Mouse (Mus musculus) MN1 (cell line): ENCODE measurements around the gene Mul1.

Experiments
- DNase-seq: peaks from one replicate; pipeline ENCODE4 v3.0.0-alpha.2; 2016; ENCODE audit warnings: low spot score

The Mul1 gene

DNA sequence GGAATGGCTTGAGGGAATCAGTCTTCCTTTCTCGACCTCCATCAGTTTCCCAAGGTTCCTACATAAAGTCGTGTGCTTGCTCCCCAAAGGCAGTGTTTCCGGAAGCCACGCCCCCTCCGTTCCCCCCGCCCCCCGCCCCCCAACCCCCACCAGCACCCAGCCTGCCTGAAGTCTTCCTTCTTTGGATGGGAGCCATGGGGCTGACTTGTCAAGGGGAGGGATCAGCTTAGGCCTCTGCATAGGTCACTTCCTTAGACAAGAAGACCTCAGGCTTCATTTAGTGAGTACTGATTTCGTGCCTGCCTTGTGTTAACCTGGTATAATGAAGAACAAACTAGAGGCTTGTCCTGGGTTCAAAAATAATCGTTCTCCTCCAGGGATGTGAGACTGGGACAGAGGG is 26.4 kb downstream of the Mul1 start:
- no peak for DNase-seq

- DNase-seq: no peak
Observed at GRCm38 (mm10) chr4:138461471-138461870, 27.0 kb downstream of the Mul1 start.

GRCm38 (mm10) chr4:138462971-138463831 is 28.7 kb downstream of the Mul1 start:
- DNase-seq: peak; percentile 82

DNA sequence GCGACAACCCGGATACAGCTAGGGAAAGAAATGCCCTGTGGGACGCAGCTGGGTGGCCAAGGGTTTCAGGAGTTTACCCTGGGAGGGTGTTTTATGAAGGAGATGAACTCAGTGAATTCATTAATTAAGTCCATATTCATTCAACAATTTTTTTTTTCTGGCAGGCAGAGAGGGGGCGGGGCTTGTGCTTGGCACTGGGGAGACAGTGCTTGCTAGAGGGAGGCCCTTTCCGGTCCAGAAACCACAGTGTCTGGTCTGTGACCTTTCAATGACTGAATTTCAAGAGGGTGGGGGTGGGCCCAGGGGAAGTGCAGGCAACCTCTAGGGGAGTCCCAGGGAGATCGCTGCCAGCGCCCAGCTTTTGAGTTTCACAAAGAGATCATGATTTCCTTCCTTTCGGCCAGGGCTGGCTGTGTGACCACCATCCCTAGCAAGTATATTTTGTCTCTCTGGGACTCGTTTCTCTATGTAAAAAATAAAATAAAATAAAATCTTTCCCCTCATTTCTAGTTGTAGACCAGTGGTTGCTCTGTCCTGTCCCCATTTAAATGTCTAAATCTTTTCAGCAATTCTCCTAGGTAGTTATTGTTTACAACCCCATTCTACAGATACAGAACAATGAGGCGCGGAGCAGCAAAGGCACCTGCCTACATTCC is 29.5 kb downstream of the Mul1 start:
- peak; percentile 86 for DNase-seq

GRCm38 (mm10) chr4:138464667-138465353 is 30.3 kb downstream of the Mul1 start:
- peak; percentile 93 for DNase-seq

DNA sequence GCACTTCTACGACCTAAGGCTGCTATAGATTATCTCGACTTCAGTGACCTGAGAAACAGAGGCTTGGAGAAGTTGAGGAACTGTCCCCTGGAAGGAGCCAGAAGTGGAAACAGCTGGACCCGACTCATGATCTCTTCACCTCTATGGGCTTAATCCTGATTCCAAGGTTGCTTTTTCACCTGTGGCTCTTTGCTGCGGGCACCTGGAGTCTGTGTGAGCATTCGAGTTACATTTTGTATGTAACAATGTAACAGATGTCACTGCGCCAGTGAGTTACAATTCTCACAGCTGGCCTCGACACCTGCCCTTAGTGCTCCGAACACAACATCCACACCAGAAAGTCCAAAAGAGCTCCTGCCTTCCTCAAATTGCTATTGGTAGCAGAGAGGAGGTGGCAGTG is 31.0 kb downstream of the Mul1 start:
- DNase-seq: no peak

DNA sequence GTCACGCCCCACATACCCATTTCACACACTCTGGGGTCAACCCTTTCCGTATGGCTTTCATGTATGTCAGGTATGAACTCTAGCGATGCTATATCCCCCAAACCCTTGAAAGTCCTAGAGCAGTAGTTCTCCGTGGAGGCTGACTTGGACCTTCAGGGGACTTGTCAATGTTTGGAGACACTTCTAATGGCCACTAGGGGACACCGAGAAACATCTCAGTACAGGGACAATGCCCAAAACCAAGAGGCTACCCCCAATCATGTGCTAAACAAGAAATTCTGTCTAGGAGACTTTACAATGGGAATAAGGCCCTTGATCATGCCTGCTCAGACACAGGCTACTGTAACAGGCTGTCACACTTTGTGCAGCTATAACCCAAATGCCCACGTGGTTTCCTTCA is 32.2 kb downstream of the Mul1 start:
- no peak for DNase-seq

- DNase-seq: no peak
Observed at GRCm38 (mm10) chr4:138467451-138467850, 33.0 kb downstream of the Mul1 start.

DNA sequence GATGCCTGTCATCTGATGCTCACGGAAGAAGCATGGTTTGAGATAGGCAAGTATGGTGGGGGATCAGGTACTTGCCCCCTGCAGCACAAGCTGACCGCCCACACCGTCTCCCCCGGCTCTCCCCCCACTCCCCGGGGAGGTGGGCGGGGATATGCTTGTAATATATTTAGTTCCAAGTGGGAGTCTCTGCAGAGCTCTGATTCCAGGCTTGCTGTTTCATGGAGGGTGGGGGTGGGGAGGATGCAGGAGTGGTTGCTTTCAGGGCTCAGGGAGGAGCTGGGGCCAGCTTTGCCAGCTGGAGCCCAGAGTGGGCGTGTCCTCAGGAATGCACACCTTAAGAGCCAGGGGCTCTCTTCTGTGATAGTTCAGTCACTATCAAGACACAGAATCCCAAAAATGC is 34.6 kb downstream of the Mul1 start:
- no peak for DNase-seq

DNA sequence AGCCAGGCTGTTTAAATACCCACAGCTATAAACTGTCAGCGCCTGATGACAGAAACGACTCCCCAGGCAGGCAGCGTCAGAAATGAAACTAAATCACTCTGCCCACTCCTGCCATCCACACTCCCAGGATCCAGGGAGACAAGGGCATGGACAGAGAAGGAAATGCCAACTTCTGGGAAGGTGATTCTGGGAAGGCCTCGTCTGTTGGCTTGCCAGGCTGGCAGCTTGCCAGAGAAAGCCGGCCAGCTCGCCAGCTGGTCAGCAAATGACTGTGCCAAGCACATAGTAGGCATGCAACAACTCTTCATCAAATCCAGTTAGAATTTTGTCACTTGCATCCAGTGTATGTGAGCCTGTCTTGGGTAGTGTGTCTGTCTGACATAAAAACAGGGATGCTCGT is 36.8 kb downstream of the Mul1 start:
- DNase-seq: peak; percentile 46

DNA sequence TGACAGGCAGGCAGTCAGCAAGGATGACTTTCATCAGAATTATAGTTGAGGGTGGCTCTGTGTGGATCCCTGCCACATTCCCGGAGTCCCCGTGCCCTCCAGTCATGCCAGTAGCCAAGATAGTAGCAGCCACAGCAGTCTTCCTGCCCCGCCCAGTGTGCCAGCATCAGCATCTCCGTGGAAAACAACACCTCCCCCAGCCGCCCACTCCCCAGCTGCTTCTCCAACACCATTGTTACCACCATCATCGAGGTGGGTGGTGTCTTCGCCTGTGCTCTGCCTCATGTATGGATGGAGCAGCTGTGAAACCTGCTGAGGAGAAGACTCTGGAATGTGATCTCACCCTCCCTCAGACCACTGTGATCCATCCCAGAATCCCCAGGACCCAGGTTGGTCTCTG is 45.1 kb downstream of the Mul1 start:
- no peak for DNase-seq

GRCm38 (mm10) chr4:138480962-138481361 is 46.5 kb downstream of the Mul1 start:
- DNase-seq: no peak

DNA sequence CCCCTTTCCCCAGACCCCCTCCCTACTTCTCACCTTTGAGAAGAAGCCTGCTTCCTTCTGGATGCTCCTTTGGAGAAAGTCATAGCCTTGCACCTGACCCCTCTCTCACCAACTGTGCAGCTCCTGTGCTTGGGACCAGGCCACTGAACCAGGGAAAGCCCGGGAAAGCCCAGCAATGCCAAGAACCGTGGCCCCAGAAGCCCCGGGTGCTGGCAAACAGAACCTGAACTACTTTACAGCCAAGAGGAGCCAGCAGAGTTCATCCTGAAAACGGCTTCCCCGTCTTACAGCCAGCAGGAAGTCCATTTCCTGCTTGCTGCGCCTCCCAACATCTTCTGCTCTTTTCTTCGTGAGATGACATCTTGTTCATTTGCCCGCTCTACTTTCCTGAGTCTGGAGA is 48.2 kb downstream of the Mul1 start:
- no peak for DNase-seq

DNA sequence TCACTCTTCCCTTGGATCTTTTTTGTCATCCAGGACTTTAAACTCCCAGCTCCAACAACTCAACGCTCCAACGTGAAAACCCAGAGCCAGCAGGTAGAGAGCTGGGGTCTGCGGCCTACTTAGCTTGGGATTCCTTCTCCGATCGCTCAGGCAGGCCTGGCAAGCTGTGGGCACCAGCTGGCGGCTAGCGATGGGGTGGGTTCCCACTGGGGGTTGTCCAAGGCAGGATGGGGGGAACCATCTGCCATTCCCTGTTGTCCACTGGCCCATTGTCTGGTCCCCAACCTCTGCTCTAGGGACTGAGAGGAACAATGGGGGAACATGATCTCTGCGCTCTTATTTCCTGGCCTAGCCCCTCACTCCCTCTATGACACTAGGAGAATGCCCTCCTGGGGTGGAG is 53.8 kb downstream of the Mul1 start:
- no peak for DNase-seq

DNA sequence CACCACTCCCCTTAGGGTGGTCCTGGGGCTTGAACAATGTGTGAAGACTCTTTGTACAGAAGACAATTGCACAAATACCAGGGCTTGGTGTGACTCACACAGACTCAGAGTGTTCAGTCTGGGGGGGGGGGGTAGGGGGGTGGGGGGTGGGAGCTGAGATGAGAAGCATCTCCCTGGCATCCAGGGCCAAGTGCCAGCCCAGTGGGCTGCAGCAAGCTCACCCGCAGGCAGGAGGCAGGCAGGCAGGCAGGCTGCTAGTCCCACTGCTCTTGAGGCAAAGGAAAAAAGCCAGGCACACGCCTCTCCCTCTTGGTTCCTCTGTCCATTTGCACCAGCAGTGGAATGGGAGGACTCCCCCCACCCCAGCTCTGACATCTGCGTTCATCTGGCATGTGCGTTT is 56.6 kb downstream of the Mul1 start:
- no peak for DNase-seq
